Mouse (Mus musculus) cerebellum, adult 18-20 months (tissue): ENCODE results near the gene Ccdc69.
"Not testable (repeated sequence)": the region's sequence is repeated elsewhere in the genome, so short reads cannot be mapped to it uniquely, and the experiment has no call there.

Experiments
- DNase-seq, 2 experiments: peaks; one replicate each; pipeline ENCODE4 v3.0.0; 2021

The Ccdc69 gene

GRCm38 (mm10) chr11:55077331-55078231, at the start of gene Ccdc69:
Gene Ccdc69, minus strand, starts transcription at chr11:55078131.
- DNase-seq = peak; percentile 69 to 71

- no peak for DNase-seq
Measured at GRCm38 (mm10) chr11:55126663-55127062, 48.7 kb upstream of the Ccdc69 start.

- DNase-seq = no peak
Measured at GRCm38 (mm10) chr11:55121430-55121829, 43.5 kb upstream of the Ccdc69 start.

GRCm38 (mm10) chr11:55120821-55121271, 42.9 kb upstream of the Ccdc69 start:
- no peak for DNase-seq

DNA sequence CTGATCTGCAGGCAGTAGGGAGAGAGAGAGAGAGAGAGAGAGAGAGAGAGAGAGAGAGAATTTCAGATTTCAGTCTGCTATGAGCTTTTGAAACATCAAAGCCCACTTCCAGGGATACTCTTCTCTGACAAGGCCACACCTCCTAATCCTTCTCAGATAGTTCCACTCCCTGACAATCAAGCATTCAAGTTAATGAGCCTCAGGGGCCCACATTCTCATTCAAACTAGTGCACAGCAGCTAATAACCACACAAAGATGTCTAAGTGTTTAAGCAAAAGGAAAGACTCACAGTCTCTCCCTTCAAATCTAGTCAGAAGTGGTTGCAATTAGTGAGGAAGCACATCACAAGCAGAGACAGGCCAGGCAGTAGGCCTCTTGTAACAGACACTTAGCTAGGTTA, 42.3 kb upstream of the Ccdc69 start:
- no peak for DNase-seq

GRCm38 (mm10) chr11:55117031-55117430, 39.1 kb upstream of the Ccdc69 start:
- DNase-seq = no peak

DNA sequence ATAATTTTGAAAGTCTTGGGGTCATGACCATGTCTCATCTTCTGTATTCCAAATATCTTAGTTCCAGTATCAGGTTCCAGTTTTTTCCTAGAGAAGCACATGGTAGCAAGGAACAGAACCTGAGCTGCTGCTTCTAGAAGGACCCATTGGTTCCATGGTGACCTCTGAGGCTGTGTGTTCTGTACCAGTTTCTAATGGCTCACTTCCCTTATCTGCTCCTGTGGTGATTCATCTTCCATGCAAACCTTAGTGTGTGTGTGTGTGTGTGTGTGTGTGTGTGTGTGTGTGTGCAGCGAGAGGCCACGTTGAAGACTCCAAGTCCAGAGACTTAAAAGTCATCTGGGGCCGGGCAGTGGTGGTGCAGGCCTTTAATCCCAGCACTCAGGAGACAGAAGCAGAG, 38.1 kb upstream of the Ccdc69 start:
- DNase-seq = no peak

DNA sequence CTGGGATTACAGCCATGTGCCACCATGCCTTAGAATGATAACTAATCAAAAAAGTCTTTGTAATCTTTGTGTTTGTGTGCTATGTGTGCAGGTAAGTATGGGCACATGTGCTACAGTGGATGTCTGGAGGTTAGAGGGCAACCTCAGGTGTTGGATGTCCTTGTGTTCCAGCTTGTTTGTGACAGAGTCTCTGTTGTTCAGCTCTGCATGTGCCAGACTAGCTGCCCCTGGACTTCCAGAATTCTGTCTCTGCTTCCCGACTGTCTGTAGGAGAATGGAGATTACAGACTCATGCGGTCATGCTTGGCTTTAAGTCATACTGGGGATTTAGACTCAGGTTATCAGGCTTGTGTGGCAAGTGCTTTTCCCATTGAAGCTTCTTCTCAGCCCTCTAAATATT, 36.4 kb upstream of the Ccdc69 start:
- no peak for DNase-seq

- not testable (repeated sequence) for DNase-seq
Measured at GRCm38 (mm10) chr11:55113861-55114250, 35.9 kb upstream of the Ccdc69 start.

- no peak for DNase-seq
Measured at GRCm38 (mm10) chr11:55113209-55113860, 35.4 kb upstream of the Ccdc69 start.

GRCm38 (mm10) chr11:55110566-55111169, 32.7 kb upstream of the Ccdc69 start:
- peak in 1 of 2 experiments; percentile 28 for DNase-seq

- peak; percentile 26 to 38 for DNase-seq
Measured at GRCm38 (mm10) chr11:55109521-55110300, 31.8 kb upstream of the Ccdc69 start.

DNA sequence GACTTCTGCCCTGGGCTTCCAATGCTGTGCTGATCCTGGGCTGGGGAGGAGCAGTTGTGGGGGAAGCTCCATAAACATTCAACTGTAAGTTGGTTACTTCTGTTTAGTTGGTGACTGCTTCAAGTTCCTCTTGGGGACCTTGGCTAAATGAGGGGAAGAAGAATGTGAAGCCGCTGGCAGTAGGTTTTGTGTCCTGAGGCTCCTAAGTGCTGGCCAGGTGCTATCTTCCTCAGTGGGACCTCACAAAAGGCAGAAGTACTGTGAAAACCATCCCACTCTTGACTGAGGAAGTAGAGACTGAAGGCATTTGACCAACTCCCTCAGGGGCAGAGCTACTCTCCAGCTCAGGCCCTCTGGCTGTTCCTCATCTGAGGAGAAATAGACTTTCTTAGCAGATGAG, 28.7 kb upstream of the Ccdc69 start:
- no peak for DNase-seq

DNA sequence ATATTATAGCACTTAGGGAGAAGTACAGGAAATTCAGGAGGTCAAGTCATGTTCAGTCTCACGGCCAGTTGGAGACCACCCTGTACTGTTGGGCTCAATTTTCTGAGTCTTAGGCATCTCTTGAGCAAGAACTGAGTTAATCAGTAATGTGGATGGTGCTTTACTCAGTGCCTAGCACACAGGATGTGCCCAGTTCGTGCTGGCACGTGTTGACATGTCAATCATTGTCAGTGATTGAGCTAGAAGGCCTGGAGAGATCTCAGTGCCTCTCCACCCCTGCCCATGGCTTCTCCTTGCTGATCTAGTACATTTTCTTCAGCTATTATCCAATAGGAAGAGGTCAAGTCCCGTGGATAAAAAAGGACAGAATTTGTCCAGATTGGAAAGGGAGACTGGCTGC, 27.5 kb upstream of the Ccdc69 start:
- no peak for DNase-seq

DNA sequence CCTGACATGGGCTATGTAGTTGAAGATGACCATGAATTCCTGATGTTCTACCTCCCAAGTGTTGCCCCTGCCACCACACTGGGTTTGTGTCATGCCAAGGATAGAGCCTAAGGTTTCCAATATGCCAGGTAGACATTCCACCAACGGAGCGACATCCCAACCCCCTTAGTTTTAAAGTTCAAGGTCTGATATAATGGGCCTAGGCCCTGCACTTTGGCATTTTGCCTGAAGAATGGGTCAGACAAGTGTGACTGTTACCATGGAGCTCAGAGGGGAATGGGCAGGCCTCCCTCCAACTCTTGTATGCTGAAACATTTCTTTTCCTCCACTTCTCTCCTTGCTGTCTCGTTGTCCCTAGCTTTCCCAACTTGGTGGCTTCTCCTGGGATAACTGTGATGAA, 25.3 kb upstream of the Ccdc69 start:
- DNase-seq = no peak

DNA sequence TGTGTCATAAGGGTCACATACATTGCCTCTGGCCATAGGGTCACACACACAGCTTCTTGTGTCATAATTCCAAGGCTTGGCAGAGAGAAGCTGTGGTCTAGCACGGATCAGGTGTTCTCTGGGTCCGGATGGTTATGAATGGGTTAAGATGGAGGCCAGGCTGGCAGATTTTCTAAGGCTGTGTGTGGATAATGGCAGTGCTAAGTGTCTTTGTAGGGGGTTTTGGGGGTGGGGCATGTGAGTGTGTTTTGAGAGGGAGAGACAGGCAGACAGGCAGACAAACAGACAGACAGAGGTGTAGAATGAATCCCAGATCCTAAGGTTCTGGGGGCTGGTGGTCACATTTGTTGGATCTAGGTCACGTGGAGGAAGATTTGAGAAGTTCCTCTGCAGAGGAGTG, 24.1 kb upstream of the Ccdc69 start:
- DNase-seq = no peak

- no peak for DNase-seq
Measured at GRCm38 (mm10) chr11:55099868-55100267, 21.9 kb upstream of the Ccdc69 start.

- no peak for DNase-seq
Measured at GRCm38 (mm10) chr11:55099019-55099771, 21.3 kb upstream of the Ccdc69 start.

GRCm38 (mm10) chr11:55098189-55098915, 20.4 kb upstream of the Ccdc69 start:
- no peak for DNase-seq

DNA sequence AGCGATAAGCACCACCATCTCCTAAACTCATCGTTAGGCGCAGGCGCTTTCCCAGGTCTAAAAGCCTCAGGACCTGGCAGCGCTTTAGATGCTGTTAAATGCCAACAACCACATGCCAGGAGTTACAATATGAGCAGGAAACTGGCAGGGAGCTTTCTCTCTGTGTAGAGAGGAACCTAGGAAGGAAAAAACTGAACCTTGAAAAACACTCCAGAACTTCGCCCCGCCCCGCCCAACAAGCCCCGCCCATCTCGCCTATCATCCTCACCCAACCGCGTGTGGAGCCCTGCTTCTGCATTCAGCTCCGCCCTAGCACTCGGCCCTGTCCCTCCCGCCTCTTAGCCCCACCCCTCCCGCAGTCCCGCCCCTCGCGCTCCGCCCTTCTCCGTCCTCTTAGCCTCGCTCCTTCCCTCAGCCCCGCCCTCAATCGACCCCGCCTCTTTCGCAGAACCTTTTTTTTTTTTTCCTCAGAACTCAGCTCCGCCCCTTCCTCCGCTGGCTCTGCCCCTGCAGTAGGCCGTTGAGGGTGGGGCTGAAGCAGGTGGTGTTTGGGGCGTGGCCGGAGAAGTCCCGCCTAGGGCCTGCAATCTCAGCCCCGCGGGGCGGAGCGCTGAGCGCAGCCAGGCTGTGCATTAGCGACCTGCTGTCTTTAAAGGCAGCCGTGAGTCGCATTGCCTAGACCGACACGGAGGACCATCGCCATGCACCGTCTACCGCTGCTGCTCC, 19.7 kb upstream of the Ccdc69 start, which contains the start of gene Gm2a:
Gene Gm2a, plus strand, starts transcription at position 653 of the 726 bp plus-strand sequence.
- peak; percentile 94 to 98 for DNase-seq
